Mouse (Mus musculus) heart, embryonic 12.5 days (tissue): ENCODE data around the gene Arhgap45. TPM values are rescaled to one million over a fixed set of nuclear protein-coding genes. Genes with fewer than 3 reads are reported as not detected.

Source experiments
- ATAC-seq: fragments of 200-750 bp; cut with Nextera tagmentation; 2 replicates; pipeline ENCODE4 v1.8.0; 2017; ENCODE audit warnings: moderate TSS enrichment, moderate library complexity; ENCODE audit not compliant: insufficient number of reproducible peaks, low FRiP score
- H3K27ac ChIP-seq: fragments of 300-500 bp; sonication (generic); 2 replicates; pipeline ENCODE4 v1.5.1; 2016; ENCODE audit warnings: mild to moderate bottlenecking, moderate library complexity; ENCODE audit not compliant: poor library complexity, severe bottlenecking
- H3K27me3 ChIP-seq: fragments of 300-500 bp; sonication (generic); replicated peaks from 2 replicates; pipeline ENCODE4 v1.6.1; 2016; ENCODE audit warnings: mild to moderate bottlenecking, moderate library complexity
- H3K36me3 ChIP-seq: fragments of 300-500 bp; sonication (generic); 2 replicates; pipeline ENCODE4 v1.6.1; 2016; ENCODE audit warnings: mild to moderate bottlenecking, moderate library complexity
- H3K4me1 ChIP-seq: fragments of 300-500 bp; sonication (generic); replicated peaks from 2 replicates; pipeline ENCODE4 v1.6.1; 2016; ENCODE audit warnings: mild to moderate bottlenecking
- H3K4me2 ChIP-seq: fragments of 300-500 bp; sonication (generic); 2 replicates; pipeline ENCODE4 v1.6.1; 2016; ENCODE audit warnings: mild to moderate bottlenecking, moderate library complexity
- H3K4me3 ChIP-seq: fragments of 300-500 bp; sonication (generic); 2 replicates; pipeline ENCODE4 v1.5.1; 2016; ENCODE audit warnings: mild to moderate bottlenecking
- H3K9ac ChIP-seq: fragments of 300-500 bp; sonication (generic); 2 replicates; pipeline ENCODE4 v1.6.1; 2016; ENCODE audit warnings: mild to moderate bottlenecking, moderate library complexity
- H3K9me3 ChIP-seq: fragments of 300-500 bp; sonication (generic); replicated peaks from 2 replicates; pipeline ENCODE4 v1.6.1; 2016; ENCODE audit warnings: mild to moderate bottlenecking, moderate library complexity
- WGBS: fragments of 180-500 bp; shearing (Covaris S2); methylation state at CpG from one replicate; pipeline ENCODE4 v1.1.7; 2016; 5-methylcytosine and 5-hydroxymethylcytosine counted together
- polyA plus RNA-seq: library from polyadenylated mRNA; unstranded; fragments of >200 nt; fragmentation: Nextera tagmentation; extraction: Ambion mirVana; gene quantifications from 2 replicates; pipeline ENCODE4 v1.2.1, GENCODE M21; 2016

The Arhgap45 gene
- polyA plus RNA-seq, 1 experiment from 2014 or later, result 7.5 TPM

GRCm38 (mm10) chr10:80056506-80056905 is 40.1 kb downstream of the Arhgap45 start:
- WGBS, result 82% methylated on average over 4 of the region's 4 CpGs
- ATAC-seq, result no peak
- peaks cover 62% of the 10 kb centered on the region for H3K36me3 ChIP-seq

DNA sequence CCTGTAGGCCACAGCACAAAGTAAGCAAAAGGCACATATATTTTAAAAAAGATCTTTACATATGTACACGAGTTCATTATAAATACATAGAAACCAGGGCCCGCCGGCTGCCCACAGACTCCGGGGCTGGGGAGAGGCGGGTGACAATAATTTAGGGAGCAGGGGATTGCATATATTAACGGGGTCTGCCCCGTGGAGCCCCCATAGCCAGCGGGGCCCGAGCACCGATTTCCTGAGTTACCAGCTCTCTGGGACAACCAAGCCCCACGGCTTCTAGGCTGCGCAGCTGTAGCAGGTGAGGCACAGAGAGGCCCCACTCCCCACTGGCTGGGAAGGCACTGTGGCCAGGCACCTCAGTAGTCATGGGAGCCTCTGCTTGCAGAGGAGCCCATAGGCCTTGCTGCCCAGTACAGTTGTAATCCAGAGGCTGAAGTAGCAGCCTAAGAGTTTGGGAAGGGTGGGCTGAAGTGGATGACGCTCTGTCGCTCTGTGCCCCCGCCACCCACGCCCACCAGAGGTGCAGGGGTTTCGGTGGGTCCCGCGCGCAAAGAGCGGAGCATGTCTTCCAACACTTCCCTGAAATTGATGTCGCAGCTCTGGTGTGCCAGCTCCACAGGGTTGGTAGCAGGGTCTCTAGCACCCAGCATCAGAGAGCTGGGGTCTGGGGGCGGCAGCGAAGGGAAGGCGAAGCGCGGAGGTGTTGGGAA is 40.7 kb downstream of the Arhgap45 start:
- H3K9me3 ChIP-seq, result no peaks in the 10 kb centered on the region
- ATAC-seq, result no peak
- peaks cover 23% of the 10 kb centered on the region for H3K4me1 ChIP-seq
- no peaks in the 10 kb centered on the region for H3K27me3 ChIP-seq
- no peak overlapping the region for H3K4me3 ChIP-seq
- H3K4me2 ChIP-seq, result no peak overlapping the region
- H3K9ac ChIP-seq, result no peak overlapping the region
- no peak overlapping the region for H3K27ac ChIP-seq
- H3K36me3 ChIP-seq, result peaks cover 67% of the 10 kb centered on the region
- 90% methylated on average over 27 of the region's 27 CpGs for WGBS

More at GRCm38 (mm10) chr10:80056506-80056905, 40.1 kb downstream of the Arhgap45 start:
- no peak overlapping the region for H3K4me2 ChIP-seq
- peaks cover 30% of the 10 kb centered on the region for H3K4me1 ChIP-seq
- H3K4me3 ChIP-seq, result no peak overlapping the region
- H3K27ac ChIP-seq, result no peak overlapping the region
- H3K9ac ChIP-seq, result no peak overlapping the region
- no peaks in the 10 kb centered on the region for H3K9me3 ChIP-seq
- no peaks in the 10 kb centered on the region for H3K27me3 ChIP-seq

GRCm38 (mm10) chr10:80057683-80058326 is 41.4 kb downstream of the Arhgap45 start:
- peaks cover 74% of the 10 kb centered on the region for H3K36me3 ChIP-seq
- no peak overlapping the region for H3K4me2 ChIP-seq
- WGBS, result 70% methylated on average over 30 of the region's 30 CpGs
- no peak overlapping the region for H3K9ac ChIP-seq
- peaks cover 17% of the 10 kb centered on the region for H3K4me1 ChIP-seq
- H3K27ac ChIP-seq, result no peak overlapping the region
- H3K4me3 ChIP-seq, result no peak overlapping the region
- no peak for ATAC-seq
- H3K9me3 ChIP-seq, result no peaks in the 10 kb centered on the region
- H3K27me3 ChIP-seq, result no peaks in the 10 kb centered on the region

DNA sequence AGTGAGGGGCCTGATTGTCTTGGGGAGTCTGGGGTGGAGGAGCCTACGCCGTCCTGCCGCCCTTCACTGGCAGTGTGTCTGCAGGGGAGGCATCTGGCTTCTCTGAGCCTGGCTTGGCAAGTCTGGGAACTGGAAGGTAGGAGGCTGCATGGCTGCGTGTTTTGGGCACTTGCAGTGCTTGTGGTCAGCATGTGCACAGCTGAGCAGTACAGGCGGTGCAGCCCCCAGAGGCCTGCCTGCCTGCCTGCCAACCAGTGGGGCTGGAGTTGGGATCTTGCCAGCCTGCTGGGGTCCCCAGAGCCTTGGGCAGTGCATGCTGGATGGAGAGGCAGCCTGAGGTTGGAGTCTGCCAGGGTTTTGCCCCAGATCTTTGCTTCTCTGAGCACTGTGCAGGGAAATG is 46.7 kb downstream of the Arhgap45 start:
- H3K4me1 ChIP-seq, result peaks cover 7% of the 10 kb centered on the region; the same call in 1 of the 2 replicates
- no peak for ATAC-seq
- no peaks in the 10 kb centered on the region for H3K27me3 ChIP-seq
- no peak overlapping the region for H3K4me3 ChIP-seq
- H3K9me3 ChIP-seq, result no peaks in the 10 kb centered on the region
- H3K27ac ChIP-seq, result no peak overlapping the region
- 0 out of 2 replicates have a peak overlapping the region, but pooled peaks have one; percentile 14 for H3K9ac ChIP-seq
- no peak overlapping the region for H3K4me2 ChIP-seq
- H3K36me3 ChIP-seq, result peaks cover 94% of the 10 kb centered on the region
- WGBS, result 90% methylated on average over 5 of the region's 5 CpGs

DNA sequence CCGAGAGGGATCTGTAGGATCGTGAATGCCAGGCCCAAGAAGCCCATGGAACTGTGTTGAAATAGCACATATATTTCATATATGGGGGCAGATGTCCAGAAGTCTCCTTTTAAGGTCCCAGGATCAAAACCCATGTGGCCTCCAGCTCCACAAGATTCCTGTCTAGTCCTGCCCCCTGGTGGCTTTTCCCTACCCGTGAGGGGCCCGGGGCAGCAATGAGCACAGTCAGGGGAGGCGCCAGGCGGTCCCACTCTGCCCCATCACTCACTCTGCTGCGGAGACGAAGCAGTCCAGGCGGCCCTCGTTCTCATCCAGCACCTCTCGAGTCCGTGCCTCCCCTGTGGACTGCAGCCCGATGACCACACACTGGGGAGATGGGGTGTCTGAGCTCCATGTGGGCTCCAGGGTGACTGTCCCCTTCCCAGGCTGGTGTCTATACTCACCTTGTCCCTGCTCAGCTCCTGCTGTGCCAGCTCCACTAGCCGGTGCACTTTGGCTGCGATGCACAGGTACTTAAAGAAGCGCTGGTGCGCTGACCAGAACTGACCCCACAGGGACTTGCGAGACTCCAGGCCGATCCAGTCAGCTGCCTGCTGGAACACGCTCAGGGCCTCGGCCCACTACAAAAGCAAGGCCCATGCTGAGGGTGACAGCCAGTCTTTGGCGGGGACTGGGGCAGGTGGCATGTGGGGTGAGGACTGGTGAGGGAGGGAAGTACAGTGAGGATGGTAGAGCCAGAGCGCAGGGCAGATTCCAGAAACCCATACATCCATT is 47.6 kb downstream of the Arhgap45 start:
- H3K36me3 ChIP-seq, result peaks cover 86% of the 10 kb centered on the region

DNA sequence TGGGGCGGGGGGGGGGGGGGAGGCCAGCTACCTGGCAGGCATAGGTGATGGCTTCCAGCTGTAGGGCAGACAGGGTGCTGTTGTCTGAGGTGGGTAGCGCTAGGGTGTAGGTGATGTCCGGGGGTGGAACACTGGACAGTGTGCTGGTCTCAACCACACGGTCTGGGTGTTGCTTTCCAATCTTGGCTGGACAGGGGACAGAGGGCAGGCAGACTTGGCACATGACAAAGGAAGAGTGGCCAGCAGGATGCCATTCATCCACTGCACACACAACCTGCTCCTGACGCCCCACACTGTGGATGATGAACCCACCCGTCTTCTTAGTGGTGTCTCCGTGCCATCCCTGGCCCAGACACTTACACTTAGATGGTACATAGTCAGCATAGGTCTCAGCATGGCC is 52.8 kb downstream of the Arhgap45 start:
- Histone ChIP-seq H3K36me3 (peaks cover 40% of the 10 kb centered on the region), H3K9ac (no peak overlapping the region), H3K27ac (no peak overlapping the region), H3K4me3 (no peak overlapping the region), H3K4me1 (peaks cover 41% of the 10 kb centered on the region), H3K27me3 (no peaks in the 10 kb centered on the region), H3K4me2 (no peak overlapping the region), H3K9me3 (no peaks in the 10 kb centered on the region)
- ATAC-seq, result no peak
- 88% methylated on average over 6 of the region's 7 CpGs for WGBS

More for the DNA sequence above, 47.6 kb downstream of the Arhgap45 start:
- H3K4me1 ChIP-seq, result peaks cover 7% of the 10 kb centered on the region; the same call in 1 of the 2 replicates
- no peak overlapping the region for H3K27ac ChIP-seq
- H3K4me2 ChIP-seq, result no peak overlapping the region
- no peaks in the 10 kb centered on the region for H3K27me3 ChIP-seq
- ATAC-seq, result no peak
- H3K9ac ChIP-seq, result no peak overlapping the region
- WGBS, result 79% methylated on average over 23 of the region's 23 CpGs
- H3K4me3 ChIP-seq, result no peak overlapping the region
- H3K9me3 ChIP-seq, result no peaks in the 10 kb centered on the region

GRCm38 (mm10) chr10:80069948-80070450 is 53.5 kb downstream of the Arhgap45 start:
- Histone ChIP-seq H3K4me3 (no peak overlapping the region), H3K36me3 (peaks cover 36% of the 10 kb centered on the region), H3K9ac (no peak overlapping the region), H3K9me3 (no peaks in the 10 kb centered on the region), H3K27me3 (no peaks in the 10 kb centered on the region), H3K4me1 (peaks cover 47% of the 10 kb centered on the region), H3K27ac (no peak overlapping the region), H3K4me2 (no peak overlapping the region)
- no peak for ATAC-seq
- 81% methylated on average over 4 of the region's 4 CpGs for WGBS

DNA sequence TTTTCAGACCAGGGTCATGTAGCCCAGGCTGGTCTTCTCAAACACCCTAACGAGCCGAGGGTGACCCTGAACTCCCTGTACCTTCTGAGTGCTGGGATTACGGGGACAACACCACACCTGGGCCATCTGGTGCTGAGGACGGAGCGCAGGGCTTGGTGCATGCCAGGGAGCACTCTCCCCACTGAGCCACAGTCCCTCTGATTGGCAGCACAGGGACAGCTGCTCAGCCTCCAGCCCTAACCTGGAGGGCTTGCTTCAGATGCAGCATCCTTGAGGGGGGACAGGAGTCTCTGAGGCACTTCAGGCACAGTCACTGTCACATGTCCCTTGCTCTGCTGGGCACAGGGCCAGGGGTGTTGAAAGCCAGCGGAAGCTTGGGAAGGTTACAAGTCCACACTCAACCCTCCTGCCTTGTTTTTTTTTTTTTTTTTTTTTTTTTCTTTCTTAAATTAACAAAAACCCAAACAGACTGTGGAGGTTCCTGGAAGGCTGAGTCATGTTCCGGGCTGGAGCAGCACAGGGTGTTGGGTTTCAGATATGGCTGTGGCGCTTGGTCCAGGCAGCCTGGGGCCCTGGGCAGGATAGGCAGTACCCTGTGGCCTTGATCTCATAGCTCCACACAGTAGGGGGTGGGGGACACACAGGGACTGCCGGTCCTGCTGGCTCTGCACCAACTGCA is 54.5 kb downstream of the Arhgap45 start:
- ATAC-seq, result peak; percentile 94
- Histone ChIP-seq H3K4me1 (peaks cover 56% of the 10 kb centered on the region), H3K4me3 (0 out of 2 replicates have a peak overlapping the region, but pooled peaks have one; percentile 2), H3K9me3 (no peaks in the 10 kb centered on the region), H3K9ac (0 out of 2 replicates have a peak overlapping the region, but pooled peaks have one; percentile 33), H3K36me3 (peaks cover 29% of the 10 kb centered on the region), H3K27ac (peak overlapping the region; percentile 83), H3K27me3 (no peaks in the 10 kb centered on the region), H3K4me2 (peak overlapping the region; percentile 20; the same call in 1 of the 2 replicates)
- WGBS, result 45% methylated on average over 9 of the region's 9 CpGs

GRCm38 (mm10) chr10:80071516-80071900 is 55.1 kb downstream of the Arhgap45 start:
- peak overlapping the region; percentile 33; the same call in 1 of the 2 replicates for H3K9ac ChIP-seq

GRCm38 (mm10) chr10:80072623-80073489 is 56.4 kb downstream of the Arhgap45 start:
- peak overlapping the region; percentile 16 for H3K9ac ChIP-seq
- no peak overlapping the region for H3K27ac ChIP-seq
- ATAC-seq, result no peak

More at GRCm38 (mm10) chr10:80071516-80071900, 55.1 kb downstream of the Arhgap45 start:
- Histone ChIP-seq H3K4me2 (peak overlapping the region; percentile 20), H3K27ac (peak overlapping the region; percentile 83), H3K4me3 (0 out of 2 replicates have a peak overlapping the region, but pooled peaks have one; percentile 2), H3K36me3 (peaks cover 23% of the 10 kb centered on the region), H3K9me3 (no peaks in the 10 kb centered on the region), H3K27me3 (no peaks in the 10 kb centered on the region), H3K4me1 (peaks cover 56% of the 10 kb centered on the region)
- peak; percentile 3; the same call in 1 of the 2 replicates for ATAC-seq
- WGBS, result 58% methylated on average over 3 of the region's 3 CpGs

More at GRCm38 (mm10) chr10:80072623-80073489, 56.4 kb downstream of the Arhgap45 start:
- no peaks in the 10 kb centered on the region for H3K9me3 ChIP-seq
- H3K4me1 ChIP-seq, result peaks cover 56% of the 10 kb centered on the region
- H3K4me2 ChIP-seq, result no peak overlapping the region
- WGBS, result 80% methylated on average over 20 of the region's 20 CpGs
- no peak overlapping the region for H3K4me3 ChIP-seq
- H3K36me3 ChIP-seq, result peaks cover 21% of the 10 kb centered on the region; the same call in 1 of the 2 replicates
- no peaks in the 10 kb centered on the region for H3K27me3 ChIP-seq
